Mouse (Mus musculus) small intestine, adult 2 months (tissue): ENCODE results near the gene Klhl22.

Experiments used
- CTCF ChIP-seq: fragments of 200-500 bp; IDR thresholded peaks from 2 replicates; pipeline ENCODE4 v1.5.1; 2012; ENCODE audit warnings: low read depth, mild to moderate bottlenecking, control low read depth, inconsistent platforms, low read length, moderate library complexity, mixed read lengths; ENCODE audit not compliant: insufficient replicate concordance, insufficient read length; ENCODE audit errors: extremely low read depth
- POLR2A ChIP-seq: fragments of 200-500 bp; IDR thresholded peaks from 2 replicates; pipeline ENCODE4 v1.6.1; 2012; ENCODE audit warnings: low read depth, mild to moderate bottlenecking, control low read depth, inconsistent platforms, low read length, moderate library complexity

DNA sequence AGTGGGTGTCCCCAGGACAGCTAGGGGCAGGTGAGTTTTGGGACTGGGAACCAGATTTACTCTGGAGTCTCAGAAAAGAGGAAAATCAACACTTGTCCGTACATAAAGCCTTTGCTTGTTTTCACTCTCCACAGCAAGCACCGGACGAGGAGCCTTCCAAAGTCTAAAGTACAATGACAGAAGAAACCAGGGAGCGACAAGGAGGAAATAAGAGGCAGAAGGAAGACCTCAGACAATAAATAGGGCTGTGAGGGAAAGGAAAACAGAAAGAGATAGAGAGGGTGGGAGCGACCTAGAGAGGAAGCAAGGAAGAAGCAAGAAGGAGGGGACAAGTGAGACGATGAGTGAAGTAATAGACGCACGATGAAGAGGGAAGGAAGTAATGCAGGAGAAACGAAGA is 516 bp upstream of the Klhl22 start:
- TF ChIP-seq CTCF (no peak), POLR2A (no peak)
